In genomic region chr10:90859665-90860523, GRCm38 (mm10) we compare ENCODE assay signal across 14 mouse cellular contexts.
A peak's percentile ranks its signal among the peaks of the same experiment; 100 is the strongest.
DNase-seq lines count a peak whose midpoint lies in the region.
"Had no signal": no experiment of that assay in that cellular context is flagged by ENCODE, and none has a peak within 500 bp of the region (broad histone marks: within the 10 kb centered on the region; RNA-seq: fewer than 3 reads in every experiment).

No protein-coding gene starts in this region.

- intact Hi-C loops in left cerebral cortex, postnatal 4 days (cut with DNase I), result no loop called here
- intact Hi-C loops in heart, postnatal 36 days (cut with DNase I), result no loop called here

- peak; percentile 59 for DNase-seq in left cerebral cortex, adult 11 months (ENCODE audit: low spot score)
- DNase-seq in left cerebral cortex, postnatal 4 days, result no peak
- DNase-seq in layer of hippocampus, adult 18-20 months (ENCODE audit: low spot score in 2 of 2), result peak; percentile 79 to 94
- peak; percentile 55 to 89 for DNase-seq in left cerebral cortex, adult 8-10 months (ENCODE audit: low spot score in 2 of 2)
- peak; percentile 84 for DNase-seq in right cerebral cortex, postnatal 25 days
- DNase-seq in embryo, embryonic 10.5 days (ENCODE audit: low spot score), result no peak
- no peak for DNase-seq in ovary, postnatal 14 days (ENCODE audit: low spot score)
- DNase-seq in heart, postnatal 36 days, result no peak
- DNase-seq: B cell, adult 2 months; embryo, embryonic 11 days; kidney, adult 18-20 months; liver, embryonic 13.5 days; lung, postnatal 10 days; thymus, postnatal 25 days had no signal

Comparison
In these comparisons a context has a peak if more than half of its experiments do, and no peak if none do; other contexts are left out.
1. DNase-seq: peak in left cerebral cortex, adult 11 months (single experiment), layer of hippocampus, adult 18-20 months (2 of 2), left cerebral cortex, adult 8-10 months (2 of 2) and right cerebral cortex, postnatal 25 days (single experiment); none in left cerebral cortex, postnatal 4 days (single experiment), embryo, embryonic 10.5 days (single experiment), ovary, postnatal 14 days (single experiment) and heart, postnatal 36 days (0 of 2).